Mouse (Mus musculus) layer of hippocampus, postnatal 25 days (tissue): Measurements from ENCODE around the gene Iqcj. TPM values are rescaled to one million over a fixed set of nuclear protein-coding genes. Genes with fewer than 3 reads are reported as not detected.

ENCODE experiments used
- DNase-seq, 2 experiments: peaks; one replicate each; pipeline ENCODE4 v3.0.0; 2022; ENCODE audit warnings: mixed read lengths in 2 of 2, low spot score in 1 of 2; ENCODE audit errors: extremely low spot score in 1 of 2
- total RNA-seq, 2 experiments: library from RNA; stranded (reverse); gene quantifications; 2 replicates each; pipeline ENCODE4 v1.2.3; 2021

Iqcj gene
- total RNA-seq, 2 experiments from 2014 or later = 4.1 to 5.8 TPM

DNA sequence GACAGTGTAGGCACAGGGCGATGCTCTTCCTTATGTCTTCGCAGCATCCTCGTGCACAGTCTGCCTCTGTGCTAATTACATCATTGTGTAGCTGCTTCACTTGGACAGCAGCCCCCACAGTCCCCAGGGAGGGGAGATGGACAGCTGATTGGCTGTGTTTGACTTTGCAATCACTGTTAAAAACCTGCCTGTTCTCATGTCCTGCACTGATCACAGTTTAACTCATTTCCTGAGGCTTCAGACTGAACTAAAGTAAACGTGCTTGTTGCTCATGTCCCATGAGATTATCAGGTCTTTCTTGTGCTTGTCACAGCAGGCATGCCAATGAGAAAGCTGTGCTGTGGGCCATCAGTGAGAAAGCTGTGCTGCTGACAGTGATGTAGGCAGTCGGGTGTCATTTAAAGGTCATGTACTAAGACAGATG is 60.5 kb downstream of the Iqcj start:
- DNase-seq = no peak

DNA sequence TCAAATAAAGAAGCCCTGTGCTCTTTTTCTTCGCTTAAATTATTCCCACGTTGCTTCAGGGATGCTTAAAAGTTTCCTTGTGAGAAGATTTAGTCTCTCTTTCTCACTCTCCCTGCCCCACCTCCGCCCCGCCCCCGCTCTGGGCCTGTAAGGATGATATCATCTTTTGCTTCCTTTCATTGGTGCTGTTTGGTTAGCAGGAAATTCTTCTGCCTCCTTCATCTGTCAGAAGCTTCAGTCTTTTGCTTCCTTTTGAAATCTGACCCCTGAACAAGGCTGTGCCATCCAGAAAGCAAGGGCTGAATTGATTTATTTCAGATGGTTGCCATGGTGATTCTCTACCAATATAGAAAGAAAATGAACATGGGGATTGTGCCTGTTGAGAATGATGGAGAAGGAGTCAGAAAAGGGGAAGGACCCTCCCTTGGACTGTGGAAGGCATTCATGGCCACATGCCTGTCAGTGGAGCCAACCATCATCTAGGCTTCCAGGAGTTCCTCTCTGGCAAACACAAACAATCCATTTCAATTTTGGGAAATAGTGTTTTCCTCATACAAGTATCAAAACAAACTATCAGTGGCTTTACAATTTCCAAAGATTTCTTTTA is 62.5 kb downstream of the Iqcj start:
- DNase-seq = peak in 1 of 2 experiments; percentile 19

DNA sequence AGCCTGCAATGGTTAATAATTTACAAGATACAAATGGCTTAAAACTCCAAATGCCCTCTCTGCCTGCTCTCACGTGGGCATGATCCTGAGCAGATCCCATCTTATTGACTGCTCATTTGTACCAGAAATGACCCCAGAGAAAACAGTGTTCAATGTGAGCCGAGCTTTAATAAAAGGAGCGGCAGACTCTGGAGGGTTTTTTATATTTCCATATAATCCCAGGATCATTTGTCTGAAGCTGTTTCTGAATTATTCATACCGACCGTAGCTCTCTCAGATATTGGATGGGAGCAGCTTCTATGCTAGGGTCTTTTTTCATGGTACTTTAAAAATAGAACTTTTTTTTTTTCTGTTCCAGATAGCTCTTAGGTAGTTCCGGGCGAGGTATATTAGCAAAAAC is 67.7 kb downstream of the Iqcj start:
- DNase-seq = no peak

DNA sequence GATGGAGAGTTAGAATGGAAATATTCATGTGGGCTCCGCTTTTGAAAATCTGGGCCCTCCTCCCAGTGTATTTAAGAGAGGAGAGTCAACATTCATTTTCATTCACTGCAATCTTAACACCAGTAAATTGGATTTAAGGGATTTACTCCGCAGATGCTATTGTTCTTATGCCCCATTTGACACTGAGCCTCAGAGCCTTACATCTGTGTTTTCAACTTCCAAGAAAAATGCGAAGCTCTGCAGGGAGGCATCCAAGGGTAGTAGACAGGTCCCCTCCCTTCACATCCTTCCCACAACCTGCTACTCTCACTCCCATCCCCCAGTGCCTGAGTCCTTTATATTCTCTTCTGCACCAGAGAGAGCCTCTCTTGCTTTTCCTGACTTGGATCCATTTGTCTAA is 68.1 kb downstream of the Iqcj start:
- DNase-seq = no peak

DNA sequence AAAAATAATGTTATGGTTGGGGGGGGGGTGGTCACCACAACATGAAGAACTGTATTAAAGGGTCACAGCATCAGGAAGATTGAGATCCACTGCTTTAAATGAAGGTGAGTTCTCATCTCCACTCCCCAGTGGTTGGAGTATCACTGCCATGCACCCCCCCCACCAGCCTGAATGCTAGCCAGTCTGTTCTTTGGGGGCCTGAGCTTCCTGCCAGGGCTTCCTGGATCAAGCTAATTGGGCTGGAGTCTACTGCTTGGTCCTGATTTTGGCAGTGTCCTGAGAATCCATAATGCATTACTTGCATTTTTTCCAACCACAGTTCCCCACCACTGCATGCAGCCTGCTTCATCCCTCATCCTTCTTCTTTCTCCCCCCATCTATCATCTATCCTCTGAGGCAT is 68.7 kb downstream of the Iqcj start:
- no peak for DNase-seq

DNA sequence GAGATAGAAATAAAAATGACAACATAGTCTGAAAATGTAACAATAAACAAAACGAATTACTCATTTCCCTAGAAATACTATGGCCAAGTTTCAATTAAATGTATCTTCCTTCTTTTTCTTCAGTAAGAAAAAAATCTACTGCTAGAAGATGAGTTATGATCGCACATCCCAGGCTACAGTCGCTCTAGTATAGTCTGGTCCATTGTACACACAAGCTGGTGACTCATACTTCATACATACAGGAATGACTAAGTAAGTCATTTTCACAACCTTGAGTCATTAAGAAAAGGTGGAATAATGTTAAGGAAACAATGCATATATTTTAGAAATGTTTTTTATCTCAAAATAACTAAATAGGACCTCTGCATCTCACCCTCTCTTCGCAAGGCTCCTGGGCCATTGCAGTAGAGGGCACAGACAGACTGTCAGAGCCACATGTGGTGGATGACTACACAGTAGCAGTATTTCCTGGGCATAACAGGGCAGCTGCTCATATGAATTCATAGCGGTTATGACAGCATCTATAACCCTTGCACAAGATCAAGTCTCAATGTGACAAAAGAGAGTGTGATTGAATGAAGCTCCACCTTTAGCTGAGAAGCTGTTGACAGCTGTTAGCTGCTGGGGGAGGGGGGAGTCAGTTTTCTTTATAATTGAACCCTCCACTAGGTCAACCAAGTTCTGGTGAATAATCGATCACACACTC is 70.1 kb downstream of the Iqcj start:
- DNase-seq = no peak

DNA sequence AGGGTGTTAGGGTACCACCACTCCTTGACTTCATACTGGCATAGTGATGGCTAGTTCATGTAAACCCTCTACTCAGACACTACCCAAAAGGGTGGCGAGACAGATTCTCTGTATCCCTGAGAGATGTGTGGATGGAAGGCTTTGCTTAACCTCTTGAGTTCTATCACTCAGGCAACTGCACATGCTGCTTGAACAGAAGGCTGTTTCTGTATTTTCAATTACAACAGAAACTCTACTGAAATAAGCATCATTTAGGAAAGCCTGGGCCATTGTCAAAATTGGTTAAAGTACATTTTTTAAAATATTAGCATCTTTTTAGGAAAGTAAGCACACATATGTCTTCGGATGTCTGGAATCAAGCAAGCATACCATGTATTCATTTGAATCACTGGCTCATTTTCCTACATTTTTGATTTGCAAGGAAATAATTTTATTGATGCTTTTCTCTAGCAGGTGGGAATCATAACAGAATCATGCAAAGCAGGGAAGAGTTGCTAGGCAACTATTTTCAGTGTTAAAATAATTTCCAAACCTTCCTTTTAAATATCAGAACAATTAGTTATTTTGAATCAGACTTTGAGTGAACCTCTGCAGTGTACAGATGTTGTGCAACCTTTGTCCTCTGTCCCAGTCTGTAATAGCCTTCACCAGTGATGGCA is 82.4 kb downstream of the Iqcj start:
- no peak for DNase-seq

DNA sequence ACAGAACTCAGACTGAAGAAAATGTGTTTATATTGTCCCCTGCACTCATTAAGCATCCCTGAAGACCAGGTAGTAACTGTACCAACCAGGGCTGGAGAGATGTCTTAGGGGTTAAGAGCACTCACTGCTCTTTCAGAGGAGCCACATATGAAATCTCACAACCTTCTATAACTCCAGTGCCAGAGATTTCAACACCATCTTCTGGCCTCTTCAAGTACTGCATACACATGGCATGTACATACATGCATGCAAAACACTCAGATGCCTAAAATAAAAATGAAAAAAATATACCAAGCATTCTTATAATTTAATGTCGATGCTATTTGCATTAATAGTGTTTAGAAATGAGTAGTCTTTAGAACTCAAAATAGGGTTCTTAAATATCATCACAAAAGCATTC is 88.0 kb downstream of the Iqcj start:
- no peak for DNase-seq

DNA sequence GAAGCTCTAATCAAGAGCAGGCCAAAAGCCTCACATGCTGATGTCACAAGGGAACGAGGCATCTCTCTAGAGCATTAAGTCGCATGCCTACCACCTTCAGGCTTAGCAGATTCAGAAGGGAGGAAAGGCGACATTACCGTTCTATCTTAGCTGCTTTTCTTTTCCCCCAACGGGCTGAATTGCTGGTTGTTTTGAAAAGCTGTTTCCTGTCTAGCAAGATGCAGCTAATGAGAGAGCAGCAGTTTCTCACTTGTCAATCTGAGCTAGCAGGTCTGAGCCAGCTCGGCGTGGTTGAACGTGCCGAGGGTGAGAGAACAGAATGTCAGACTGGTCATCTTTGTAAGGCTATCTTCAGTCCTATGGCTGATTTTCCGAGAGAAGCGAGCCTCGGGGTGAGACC is 91.3 kb downstream of the Iqcj start:
- peak in 1 of 2 experiments; percentile 26 for DNase-seq

DNA sequence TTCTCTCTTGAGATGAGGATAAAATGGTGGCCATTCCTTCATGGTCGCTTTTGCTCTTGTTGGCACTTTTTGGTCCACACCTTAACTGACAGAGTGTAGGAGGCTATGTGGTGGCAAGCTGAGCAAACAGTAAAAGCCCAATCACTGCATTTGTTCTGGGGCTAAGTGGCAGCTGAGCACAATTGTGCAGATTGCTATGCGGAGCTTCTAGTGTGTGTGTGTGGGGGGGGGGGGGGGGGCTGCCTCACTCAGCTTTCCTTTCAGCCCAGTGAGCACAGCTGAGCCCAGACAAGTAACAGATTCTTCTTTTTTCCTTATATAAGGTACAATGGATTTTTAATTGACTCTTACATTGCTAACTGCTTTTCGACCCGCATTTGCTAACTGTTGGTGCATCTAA is 110.4 kb downstream of the Iqcj start:
- DNase-seq = no peak

DNA sequence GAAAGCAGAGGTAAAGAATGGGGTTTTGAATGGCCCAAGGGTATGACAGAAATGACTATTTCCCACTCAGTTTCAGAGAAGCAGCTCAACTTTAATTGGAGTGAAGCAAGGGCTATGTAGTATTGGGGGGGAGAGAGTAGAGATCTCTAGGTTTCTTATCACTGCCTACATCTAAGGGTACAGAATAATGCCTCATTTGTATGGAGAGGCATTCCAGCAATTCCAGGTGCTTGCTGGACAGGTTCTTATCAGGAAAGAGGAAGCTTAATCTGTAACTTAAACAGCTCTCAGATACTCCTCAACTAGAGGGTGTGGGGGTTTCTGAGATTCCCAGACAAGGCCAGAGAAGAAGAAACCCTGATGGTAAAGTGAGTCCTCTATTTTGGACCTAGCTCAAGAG is 120.3 kb downstream of the Iqcj start:
- no peak for DNase-seq

DNA sequence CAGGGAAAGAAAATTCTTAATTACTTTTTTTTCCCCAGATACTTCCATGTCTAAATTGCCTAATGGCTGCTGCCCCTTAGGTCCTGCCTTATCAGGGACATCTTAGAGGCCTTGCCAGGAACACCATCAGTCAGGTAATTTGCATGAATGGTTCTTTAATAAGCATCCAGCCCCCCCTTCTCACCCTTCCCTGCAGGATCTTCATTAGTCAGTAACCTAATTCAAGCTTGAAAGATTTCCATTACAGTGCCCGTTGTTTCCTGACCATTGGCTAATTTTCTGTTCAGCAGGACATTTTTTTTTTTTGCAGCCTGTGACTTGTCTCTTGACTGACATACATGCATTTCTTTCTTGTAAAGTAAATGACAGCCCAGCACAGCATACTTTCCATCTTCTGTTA is 123.8 kb downstream of the Iqcj start:
- DNase-seq = no peak

DNA sequence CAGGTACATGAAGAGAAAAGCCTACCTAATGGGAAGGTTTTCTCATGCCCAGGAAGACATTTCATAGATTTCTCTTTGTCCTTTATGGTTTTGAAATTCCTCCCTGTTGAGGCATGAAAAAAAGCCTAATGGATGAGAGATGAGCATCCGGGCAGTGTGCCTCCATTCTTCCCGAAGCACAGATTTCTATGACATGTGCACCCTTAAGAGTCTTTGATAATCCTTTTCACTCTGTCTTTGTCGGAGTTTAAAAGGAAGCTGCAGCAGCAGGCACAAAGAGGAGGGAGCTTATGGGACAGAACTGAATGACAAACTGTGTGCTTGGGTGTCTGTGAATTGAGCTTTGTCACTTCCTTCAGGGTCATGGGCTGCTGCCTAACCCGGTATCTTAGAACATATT is 127.4 kb downstream of the Iqcj start:
- DNase-seq = no peak

DNA sequence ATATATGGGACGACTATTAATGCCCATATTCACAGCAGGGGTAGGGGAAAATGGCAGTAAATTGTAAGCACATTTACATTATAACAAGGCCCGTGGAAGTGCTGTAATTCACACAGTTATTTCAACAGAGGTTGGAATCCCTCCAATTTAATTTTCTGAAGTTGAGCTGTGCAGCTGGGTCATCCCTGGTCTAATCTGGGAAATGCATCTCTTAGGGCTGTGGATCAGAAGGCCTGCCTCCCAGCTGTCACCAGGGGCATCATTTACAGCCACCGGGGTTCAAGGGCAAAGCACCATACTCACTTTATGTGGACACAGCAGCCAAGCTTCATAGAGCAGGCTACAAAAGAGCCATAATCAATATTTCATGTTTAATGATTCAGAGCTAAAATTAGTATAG is 144.1 kb downstream of the Iqcj start:
- DNase-seq = no peak

DNA sequence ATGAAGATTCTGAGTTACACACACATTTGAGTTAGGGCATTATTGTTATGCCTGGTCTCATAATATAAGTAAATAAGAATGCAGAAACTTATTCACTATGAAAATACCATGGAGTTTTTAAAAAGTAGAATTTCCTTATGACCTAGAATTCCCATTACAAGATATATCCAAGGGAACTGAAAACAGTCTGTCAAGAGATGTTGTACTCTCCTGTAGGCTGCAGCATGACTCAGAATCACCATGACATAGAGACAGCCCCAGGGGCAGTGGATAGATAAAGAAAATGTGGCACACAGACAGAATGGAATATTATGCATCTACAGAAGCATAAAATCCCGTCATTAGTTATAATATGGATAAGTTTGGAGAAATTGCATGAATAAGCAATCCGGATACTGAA is 150.9 kb downstream of the Iqcj start:
- DNase-seq = no peak

DNA sequence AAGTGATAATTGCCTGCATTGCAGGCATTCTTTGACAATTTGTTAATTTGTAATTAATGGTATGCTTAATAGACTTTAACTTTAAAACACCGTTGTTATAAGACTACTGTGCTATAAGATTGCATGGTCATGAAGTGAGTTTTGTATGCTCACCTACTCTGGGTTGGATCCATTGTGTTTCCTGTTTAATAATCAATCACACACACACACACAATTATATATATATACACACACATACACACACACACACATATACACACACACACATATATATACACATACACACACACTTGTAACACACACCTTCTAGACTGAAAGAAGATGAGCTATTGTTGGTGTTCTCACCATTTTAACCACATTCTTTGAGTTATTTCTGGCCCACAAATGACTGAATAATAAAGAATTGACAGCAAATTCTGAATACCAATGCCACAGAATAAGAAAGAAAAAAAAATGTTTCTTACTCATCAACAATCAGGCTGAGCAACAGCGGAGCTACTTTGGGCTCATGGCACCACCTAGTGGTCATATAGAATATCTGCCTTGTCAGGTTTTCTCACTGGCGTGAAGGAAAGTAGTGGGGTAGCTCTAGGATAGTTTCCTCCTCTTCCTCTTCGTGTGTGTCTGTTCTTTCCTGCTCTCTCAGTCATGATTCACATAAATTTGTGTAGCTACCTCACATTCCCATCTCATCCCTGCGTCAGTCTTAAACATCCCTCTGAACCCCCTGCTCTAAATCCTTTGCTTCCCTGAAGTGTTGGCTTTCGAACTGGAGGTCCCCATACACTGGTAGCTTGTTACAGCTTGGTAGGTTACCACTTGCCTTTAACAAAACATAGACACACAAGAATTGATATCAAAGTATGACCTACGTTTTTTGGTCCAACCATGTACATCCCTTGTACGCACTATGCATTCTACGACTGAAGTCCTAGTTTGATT is 153.7 kb downstream of the Iqcj start:
- no peak for DNase-seq

DNA sequence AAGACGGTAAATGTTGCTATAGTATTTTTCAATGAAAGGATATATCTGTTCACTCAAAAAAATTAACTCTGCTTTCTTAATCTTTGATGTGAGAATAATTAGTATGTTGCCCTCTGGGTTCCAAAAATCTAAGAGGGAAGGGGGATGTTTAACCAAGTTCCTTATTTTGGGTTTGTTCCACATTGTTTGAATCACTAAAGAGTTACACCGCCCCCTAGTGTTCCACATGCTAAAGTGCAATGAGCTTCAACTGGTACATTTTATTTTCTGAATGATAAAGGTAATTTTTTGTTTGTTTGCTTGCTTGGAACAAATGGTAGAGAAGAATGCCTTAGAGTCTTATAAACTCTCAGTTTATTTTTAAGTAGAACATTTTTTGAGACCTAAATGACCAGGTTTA is 161.5 kb downstream of the Iqcj start:
- DNase-seq = no peak

DNA sequence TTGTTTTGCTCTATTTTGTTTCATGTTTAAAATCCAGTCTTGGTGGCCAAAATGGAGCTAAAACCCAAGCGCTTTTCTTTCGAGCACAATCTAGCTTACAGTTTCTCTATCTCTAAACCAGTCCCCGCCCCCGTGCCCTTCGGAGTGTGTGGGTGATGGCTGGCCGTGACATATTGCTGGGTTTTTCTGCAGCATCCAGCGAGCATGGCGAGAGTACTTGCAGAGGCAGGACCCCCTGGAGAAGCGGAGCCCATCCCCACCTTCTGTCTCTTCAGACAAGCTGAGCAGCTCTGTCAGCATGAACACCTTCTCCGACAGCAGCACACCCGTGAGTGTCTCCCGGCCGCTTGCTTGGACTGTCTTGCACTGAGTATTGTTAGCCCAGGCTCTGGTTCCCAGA is 163.1 kb downstream of the Iqcj start:
- DNase-seq = peak in 1 of 2 experiments; percentile 15

DNA sequence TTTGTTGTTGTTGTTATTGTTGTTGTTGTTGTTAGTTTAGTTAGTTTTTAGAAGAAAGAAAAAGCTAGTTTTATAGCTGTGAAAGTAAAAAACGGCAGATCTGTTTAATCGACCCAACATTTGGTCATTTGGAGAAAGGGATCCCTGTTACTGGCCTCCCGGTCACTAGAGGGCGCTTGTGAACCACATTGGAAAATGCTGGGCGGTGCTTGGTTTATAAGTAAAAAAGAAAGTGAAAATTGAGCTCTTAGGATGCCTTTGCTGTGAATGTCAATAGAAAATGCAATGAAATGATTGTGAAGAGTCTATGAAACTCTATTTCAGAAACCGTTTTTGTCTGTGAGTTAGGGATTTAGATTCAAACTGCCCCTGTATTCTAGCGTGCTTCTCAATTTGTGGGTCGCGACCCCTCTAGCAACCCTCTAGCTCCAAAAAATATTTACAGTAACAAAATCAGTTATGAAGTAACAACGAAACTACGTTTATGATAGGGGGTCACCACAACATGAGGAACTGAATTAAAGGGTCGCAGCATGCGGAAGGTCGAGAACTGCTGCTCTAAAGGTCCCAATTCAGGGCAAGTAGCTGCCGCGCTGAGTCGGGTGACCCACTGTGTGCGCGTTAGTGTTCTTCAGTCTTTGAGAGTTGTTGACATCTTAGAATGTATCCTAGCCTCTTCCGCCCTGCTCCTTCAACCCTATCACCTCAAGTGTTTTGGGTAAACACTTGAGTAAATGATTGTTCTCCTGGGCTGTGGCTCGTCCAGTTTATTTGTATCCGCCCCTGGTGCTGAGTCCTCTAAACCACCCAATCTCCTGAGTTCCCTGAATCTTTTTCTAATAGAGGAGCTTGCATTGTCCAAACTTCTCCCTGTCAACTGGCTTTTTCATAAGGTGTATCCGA is 164.6 kb downstream of the Iqcj start:
- DNase-seq = peak; percentile 74 to 91
